Mouse (Mus musculus) 3134 (cell line): Measurements from ENCODE around the gene Nipsnap1.

Source experiments
- DNase-seq: peaks from one replicate; pipeline ENCODE4 v3.0.0-alpha.2; 2011; ENCODE audit warnings: low spot score; ENCODE audit not compliant: insufficient read length; ENCODE audit errors: extremely low read depth

The Nipsnap1 gene

DNA sequence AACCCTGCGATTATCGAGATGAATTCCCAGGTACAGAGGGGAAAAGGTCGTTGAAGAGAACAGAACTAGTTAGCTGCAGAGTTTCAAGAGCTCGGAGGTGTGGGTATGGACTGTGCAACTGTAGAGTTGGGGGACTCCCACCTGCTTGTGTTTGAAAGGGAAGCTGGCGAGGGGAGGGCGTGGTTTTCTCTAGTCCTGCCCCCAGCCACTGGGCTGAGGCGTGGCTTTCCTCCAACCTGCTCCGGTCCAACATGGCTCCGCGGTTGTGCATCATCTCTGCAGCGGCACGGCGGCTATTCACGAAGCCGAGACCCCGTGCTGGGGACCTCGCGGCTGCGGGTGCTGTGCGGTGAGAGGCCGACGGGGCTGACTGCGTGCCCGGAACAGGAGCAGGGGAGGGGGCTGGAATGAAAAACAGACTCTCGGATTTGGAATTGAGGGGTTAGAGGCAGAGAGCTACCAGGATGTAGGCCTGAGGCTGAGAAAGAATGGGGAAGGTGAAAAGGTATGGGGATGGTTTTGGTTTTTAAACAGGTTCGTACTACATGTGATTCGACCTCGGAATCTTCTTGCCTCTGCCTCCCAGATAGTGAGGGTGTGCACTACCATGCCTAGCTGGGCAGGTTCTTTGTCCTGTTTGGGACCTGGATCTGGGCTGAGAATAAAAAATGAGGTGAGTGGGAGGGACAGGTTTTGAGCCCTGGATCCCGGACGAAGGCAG is at the start of gene Nipsnap1:
Gene Nipsnap1, plus strand, starts transcription at position 197 of the 721 bp plus-strand sequence.
- DNase-seq: peak; percentile 78

DNA sequence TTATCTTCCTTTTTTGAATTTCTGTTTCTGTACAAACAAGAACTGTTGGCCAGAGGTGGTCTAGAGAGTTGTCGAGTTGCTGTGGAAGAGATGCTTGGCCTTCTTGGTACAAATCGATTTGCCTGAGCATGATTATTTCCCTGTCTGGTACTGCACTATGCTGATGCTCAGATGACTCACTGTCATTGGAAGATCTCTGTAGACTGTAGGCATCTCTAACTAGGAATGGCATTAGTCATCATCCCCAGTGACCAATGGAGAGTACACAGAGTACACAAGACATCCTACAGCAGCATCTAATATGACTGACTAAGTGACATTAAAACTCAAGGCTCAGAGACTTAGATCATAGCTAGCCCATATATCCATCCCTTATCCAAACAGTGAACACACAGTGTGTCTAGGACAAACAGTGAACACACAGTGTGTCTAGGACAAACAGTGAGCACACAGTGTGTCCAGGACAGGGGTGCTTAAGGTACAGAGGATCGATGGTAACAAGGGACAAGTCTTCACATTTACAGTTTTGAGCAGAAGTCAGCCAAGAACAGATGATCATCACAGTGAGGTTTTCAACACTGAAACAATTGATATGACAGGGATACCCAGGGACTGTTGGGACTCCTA is 47.5 kb upstream of the Nipsnap1 start:
- DNase-seq: peak; percentile 59

- no peak for DNase-seq
Observed at GRCm38 (mm10) chr11:4827340-4827739, 46.4 kb upstream of the Nipsnap1 start.

GRCm38 (mm10) chr11:4827916-4828315 is 45.8 kb upstream of the Nipsnap1 start:
- DNase-seq: no peak

DNA sequence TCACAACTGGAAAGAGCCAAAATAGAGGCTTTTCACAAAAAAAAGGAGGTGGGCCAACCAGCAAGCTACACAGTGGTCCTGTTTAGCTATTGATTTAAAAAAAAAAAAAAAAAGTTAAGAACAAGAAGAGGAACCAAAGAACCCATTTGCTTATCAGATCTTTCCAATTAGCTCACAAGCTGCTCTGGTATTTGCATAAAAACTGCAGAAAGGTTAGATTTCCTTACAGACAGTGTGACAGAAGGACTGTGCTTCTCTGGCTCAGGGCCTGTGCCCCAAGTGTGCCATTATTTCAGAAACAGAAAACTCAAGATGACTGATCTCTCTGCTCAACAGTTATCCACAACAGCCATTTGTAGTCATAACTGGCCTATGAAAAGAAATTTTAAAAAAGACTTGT is 42.7 kb upstream of the Nipsnap1 start:
- no peak for DNase-seq

DNA sequence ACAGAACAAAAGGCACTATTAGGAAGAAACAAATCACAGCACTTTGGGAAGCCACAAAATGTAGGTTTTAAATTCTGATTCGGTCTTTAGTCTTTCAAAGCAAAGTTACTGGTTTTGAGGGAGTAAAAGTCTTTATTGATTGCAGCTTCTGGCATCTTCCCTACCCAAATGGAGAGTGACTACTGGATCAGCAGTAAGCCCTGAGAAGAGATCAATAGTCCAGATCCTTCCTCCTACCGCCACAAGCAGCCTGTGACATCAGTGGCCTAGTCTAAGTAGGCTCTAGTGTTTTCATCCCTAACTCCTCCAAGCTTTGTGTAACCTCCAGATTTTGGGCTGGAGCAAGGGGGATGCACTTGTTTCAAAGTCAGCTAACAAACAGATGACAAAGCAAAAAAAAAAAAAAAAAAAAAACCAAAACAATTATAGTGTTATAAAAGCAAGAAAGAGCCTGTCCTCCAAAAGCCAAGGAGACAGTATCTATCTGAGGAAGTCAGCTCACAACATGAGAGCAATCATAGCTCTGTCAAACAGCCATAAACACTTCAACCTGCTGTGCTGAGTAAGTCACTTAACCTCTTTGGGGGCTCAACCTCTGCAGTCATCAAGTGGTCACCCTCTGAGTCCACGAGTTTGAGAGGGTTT is 40.3 kb upstream of the Nipsnap1 start:
- DNase-seq: no peak

DNA sequence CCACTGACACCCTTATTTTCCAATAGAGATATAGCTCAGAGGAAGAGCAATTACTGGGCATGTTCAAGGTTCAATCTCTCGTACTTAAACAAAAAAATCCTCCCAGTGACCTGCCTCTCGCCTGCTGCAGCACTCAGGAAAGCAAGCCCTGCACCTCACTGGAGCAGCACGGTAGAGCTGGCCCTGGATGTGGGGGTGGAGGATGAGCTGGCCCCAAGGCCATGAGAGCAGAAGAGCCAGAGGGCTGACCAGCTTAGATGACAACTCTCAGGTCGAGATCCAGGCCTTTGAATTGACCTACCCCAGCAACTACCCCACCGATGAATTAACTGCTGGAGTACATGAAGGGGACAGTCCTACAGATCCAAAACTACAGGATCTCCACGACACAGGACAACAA is 38.3 kb upstream of the Nipsnap1 start:
- no peak for DNase-seq

- DNase-seq: peak; percentile 44
Observed at GRCm38 (mm10) chr11:4836755-4837154, 37.0 kb upstream of the Nipsnap1 start.

DNA sequence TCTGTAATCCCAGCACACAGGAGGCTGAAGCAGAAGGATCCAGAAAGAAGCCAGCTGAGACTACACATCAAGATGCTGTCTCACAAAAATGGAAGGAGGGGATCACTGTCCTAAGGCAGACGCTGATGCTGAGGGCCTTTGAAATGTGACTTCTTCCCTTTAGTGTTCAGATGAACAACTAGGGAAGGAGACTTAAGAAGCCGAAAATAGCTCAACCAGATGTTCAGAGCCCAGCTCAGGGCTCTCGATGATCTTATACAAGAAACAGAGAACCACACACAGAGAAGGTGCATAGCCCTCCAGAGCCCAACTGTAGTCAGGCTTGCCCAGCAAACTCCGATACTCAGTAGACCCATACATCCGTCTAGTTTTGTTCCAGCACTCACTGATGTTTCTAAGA is 36.4 kb upstream of the Nipsnap1 start:
- DNase-seq: no peak

GRCm38 (mm10) chr11:4838235-4838634 is 35.5 kb upstream of the Nipsnap1 start:
- peak; percentile 49 for DNase-seq

DNA sequence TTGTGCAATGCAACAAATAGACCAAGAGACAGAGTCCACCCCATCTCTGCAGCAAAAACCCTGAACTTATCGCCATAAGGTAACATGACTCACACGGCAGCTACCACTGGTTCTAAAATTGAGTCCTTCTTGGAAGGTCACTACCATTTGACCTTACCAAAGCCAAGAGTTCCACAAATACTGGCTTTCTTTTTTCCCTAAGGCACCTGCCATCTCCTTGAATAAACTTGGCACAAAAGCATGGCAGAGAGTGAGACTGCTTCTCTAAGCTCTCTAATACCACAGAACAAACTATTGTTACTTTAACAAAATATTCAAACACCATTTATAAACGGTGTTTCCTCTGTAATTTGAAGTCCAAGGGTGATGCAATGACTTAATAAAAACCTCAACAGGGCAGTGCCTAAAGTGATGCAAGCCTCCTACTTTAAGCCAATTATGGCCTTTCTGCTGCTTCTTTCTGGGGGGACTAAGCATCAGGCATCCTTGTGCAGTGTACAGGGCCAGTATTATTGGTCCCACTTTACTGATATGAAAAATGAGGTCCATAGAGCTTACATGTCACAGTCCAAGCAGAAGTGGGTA is 32.7 kb upstream of the Nipsnap1 start:
- DNase-seq: peak; percentile 48

DNA sequence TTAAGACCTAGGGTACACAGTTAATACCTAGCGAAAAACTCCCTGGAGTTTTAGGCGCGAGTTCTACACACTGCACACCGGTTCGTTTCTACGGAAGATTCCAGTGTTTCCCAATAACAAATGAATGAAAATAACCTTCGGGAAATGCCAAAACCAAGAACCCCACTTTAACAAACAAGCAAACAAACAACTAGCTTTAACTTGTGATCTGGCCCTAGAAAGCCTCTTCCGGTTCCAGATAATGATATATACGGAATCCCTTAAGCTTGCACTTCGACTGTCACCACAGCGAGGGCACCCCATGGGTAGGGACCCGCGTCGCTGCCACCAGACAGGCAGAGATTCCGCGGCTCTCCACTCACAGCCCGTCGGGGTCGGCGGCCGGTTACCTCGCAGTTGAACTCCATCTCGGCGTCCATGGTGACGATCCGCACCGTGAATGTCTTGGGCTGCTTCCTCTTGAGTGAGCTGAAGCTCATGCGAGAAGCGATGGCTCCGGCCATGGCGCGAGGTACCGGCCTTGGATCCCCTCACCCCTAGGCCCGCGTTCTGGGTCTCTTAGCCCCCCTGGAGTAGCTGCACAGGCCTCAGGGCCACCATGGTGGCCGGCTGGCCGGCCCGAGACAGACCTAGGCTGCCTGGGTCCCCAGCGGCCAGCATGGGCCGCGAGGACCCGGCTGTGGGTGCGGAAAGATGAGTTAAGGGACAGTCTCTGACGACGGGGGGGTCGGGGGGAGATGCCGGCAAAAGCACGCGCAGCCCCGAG is 25.1 kb upstream of the Nipsnap1 start:
- DNase-seq: peak; percentile 73

DNA sequence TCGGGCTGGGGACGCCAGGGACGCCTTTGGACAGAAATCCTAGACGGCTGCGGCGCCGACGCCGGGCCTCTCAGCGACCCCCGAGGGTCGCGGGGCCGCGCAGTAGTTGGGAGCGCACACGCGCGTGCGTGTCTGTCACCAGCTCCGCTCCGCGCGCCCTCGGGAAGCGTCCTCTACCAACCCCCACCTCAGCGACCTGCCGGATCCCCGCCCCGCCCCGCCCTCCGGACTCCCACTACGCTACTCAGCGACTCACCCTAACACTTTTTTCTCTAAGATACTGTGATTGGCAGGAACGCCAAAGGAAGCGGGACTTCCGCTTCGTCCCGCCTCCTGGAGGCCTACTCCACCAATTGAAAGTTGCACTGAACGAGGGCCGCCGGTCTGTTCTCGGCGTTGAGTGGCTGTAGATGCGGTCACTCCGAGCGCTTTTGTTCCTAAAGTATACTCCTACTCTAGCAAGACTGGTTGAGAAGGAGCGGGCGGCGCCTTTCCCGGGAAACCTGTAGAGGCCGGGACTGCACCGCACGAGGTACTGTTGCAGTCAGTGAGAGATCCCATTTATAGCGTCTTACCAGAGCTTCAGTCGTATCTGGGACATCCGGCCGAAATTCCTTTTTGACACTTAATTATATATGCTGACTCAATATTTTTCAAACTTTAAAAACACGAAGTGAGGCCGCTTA is 24.4 kb upstream of the Nipsnap1 start, which contains the start of gene Nf2:
Gene Nf2, minus strand, starts transcription at position 279 of the 686 bp plus-strand sequence.
- DNase-seq: peak; percentile 98

DNA sequence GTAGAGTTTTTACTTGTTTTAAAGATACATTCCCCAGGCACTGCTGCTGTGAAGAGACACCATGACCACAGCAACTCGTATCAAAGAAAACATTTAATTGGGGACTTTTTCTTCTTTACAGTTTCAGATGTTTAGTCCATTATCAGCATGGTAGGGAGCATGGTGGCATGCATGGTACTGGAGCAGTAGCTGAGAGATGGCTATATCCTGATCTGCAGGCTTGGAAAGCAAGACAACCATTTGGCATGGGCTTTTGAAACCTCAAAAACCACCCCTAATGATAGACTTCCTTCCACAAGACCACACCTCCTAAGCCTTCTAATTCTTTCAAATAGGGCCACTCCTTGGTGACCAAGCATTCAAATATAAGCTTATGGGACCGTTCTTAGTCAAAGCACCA is 23.3 kb upstream of the Nipsnap1 start:
- DNase-seq: no peak

- DNase-seq: no peak
Observed at GRCm38 (mm10) chr11:4853021-4853420, 20.7 kb upstream of the Nipsnap1 start.

DNA sequence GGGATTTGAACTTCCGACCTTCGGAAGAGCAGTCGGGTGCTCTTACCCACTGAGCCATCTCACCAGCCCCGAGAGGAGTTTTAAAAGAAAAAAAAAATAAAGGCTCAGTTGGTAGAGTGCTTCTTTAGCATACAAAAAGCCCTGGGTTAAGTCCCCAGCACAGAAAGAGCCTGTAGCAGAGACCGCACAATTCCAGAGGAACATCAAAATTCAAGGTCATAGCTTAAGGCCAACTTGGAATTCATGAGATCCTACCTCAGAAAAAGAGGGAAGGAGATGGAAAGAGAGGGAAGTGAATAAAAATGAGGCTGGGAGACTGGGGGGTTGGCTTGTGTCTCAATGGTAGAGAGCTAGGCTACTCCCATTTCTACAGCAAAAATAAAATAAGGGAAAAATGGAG is 19.6 kb upstream of the Nipsnap1 start:
- no peak for DNase-seq

DNA sequence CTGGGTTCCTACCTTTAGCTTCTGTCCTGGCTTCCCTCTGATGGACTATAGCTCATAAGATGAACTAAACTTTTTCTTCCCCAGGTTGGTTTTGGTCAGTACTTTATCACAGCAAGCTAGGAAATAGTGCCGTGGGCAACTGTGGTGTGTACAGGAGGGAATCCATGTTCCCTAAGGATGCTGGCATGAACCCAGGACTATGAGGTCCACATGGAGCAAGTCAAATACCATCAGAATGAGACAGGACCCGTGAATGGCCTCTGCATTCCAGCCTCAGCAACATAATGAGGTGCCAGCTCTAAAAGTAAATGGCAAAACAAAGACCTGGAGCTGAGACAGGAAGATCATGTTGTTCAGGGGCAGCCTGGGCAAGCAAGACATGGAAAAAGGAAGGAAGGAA is 15.3 kb upstream of the Nipsnap1 start:
- peak; percentile 38 for DNase-seq

DNA sequence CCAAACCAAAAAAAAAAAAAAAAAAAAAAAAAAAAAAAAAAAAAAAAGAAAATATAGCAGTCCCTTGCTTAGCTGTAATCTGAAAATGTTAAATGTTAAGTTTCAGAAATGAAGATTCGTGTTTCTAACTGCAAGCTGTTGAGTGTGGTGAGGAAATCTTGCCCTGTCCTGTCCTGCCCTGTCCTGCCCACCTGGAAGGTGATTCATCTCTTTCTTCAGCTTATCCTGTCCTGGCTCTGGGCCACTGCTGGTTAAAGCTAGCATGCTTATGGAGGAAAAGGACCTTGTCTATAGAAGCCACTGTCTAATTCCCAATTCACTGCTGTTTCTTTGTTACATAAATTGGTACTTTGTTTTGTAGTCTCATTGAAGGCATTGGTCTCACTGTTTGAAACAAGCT is 12.8 kb upstream of the Nipsnap1 start:
- DNase-seq: no peak

DNA sequence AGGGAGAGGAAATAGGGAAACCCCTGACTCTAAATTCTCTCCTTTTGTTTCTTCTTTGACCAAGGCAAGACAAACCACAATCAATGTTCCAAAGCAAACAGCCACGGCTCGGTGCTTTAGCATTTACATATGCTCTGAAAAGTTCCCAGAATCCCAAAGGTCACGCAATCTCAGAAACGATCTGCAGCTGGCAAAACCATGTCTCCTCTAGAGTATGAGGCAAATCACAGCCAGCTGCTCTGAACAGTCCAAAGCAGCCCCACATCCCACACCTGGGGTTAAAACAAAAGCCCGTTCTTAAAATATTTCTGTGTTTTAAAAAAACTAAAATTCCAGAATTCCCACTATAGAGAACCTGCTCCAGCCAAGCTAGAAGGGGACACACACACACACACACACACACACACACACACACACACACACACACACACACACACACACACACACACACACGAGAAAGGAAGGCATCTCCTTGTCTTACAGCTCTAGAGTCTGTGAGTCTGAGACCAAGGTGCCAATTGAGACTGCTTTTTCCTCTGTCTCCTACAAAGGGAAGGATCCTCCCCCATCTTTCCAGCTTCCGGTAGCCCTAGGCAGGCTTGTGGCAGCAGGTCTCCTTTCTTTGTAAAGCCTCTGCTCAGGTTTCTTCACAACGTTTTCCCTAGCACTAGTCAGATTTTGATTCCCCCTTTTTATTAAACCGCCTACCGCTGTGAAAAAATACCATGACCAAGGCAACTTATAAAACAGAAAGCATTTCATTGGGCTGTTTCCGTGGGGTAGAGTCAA is 11.7 kb upstream of the Nipsnap1 start:
- no peak for DNase-seq
